Mouse (Mus musculus): ENCODE measurements at regions not wholly inside any gene's neighbourhood (a gene's known extent, or its start where the extent isn't known, plus 50 kb on each side); places are given as distances from the start of the nearest gene placed in this dataset.
A peak's percentile ranks its signal among the peaks of the same experiment; 100 is the strongest.

- Histone ChIP-seq H3K36me3 (no peaks in the 10 kb centered on the region), H3K4me1 (peaks cover 6% of the 10 kb centered on the region), H3K4me2 (no peak overlapping the region), H3K27ac (no peak overlapping the region), H3K27me3 (no peaks in the 10 kb centered on the region), H3K4me3 (replicated peaks) (no peak overlapping the region), H3K9ac (no peak overlapping the region), H3K9me3 (replicated peaks) (no peaks in the 10 kb centered on the region)
- no peak for ATAC-seq (replicated peaks; ENCODE audit: low FRiP score)
- WGBS = 85% methylated on average over 9 of the region's 9 CpGs
Measured at GRCm38 (mm10) chr13:42358588-42358987, 57.3 kb downstream of the Edn1 start.

GRCm38 (mm10) chr13:42367655-42368554 lies 66.6 kb downstream of the Edn1 start:
- Histone ChIP-seq H3K9me3 (replicated peaks) (no peaks in the 10 kb centered on the region), H3K27ac (0 out of 2 replicates have a peak overlapping the region, but pooled peaks have one; percentile 30), H3K4me1 (no peaks in the 10 kb centered on the region), H3K36me3 (no peaks in the 10 kb centered on the region), H3K4me2 (no peak overlapping the region), H3K27me3 (no peaks in the 10 kb centered on the region), H3K4me3 (replicated peaks) (no peak overlapping the region), H3K9ac (no peak overlapping the region)
- ATAC-seq (replicated peaks; ENCODE audit: low FRiP score) = no peak
- WGBS = 78% methylated on average over 7 of the region's 7 CpGs

DNA sequence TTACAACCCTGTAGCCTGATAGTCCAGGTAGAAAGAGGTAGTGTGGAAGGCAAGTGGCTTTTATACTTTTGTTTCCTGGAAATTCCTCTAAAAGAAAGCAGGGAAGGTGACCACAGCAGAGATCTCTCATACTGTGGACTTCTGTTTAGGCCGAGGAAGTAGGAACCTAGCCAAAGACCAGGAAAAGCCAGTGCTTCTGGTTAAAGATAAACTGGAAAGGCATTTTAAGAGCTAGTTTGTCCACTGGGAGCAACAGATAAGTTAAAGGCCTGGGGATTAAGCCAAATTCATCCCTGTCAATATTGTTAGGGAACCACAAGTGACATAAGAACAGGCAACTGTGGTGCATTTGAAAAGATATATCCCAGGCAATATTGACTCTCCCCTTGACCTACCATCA lies 68.5 kb downstream of the Edn1 start:
- Histone ChIP-seq H3K27me3 (no peaks in the 10 kb centered on the region), H3K4me3 (replicated peaks) (no peak overlapping the region), H3K4me2 (no peak overlapping the region), H3K9me3 (replicated peaks) (no peaks in the 10 kb centered on the region), H3K36me3 (no peaks in the 10 kb centered on the region), H3K27ac (peak overlapping the region; percentile 48), H3K4me1 (no peaks in the 10 kb centered on the region), H3K9ac (no peak overlapping the region)
- no peak for ATAC-seq (replicated peaks; ENCODE audit: low FRiP score)
- WGBS = 56% methylated on average over 1 of the region's 1 CpGs

DNA sequence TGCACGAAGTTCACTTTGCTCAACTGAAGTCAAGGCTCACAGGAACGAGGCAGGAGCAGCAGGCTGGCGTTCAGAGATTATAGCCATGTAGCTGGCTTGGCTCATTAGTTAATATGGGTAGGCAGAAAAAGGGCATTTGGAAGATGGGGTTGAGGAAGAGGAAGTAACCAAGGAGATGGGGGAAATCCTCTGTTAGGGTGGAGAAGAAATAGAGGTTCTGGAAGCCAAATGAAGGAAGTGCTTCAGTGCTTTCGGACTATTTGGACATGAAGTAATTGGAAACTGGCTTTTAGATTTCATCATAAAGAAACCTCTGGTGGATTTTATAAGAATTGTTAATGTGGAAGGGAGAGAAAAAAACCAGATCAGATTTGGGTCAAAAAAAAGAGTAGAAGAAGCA lies 70.9 kb downstream of the Edn1 start:
- Histone ChIP-seq H3K9me3 (replicated peaks) (no peaks in the 10 kb centered on the region), H3K4me3 (replicated peaks) (no peak overlapping the region), H3K9ac (no peak overlapping the region), H3K4me1 (no peaks in the 10 kb centered on the region), H3K36me3 (no peaks in the 10 kb centered on the region), H3K4me2 (no peak overlapping the region), H3K27ac (no peak overlapping the region), H3K27me3 (no peaks in the 10 kb centered on the region)
- no peak for ATAC-seq (replicated peaks; ENCODE audit: low FRiP score)
- 71% methylated on average over 4 of the region's 4 CpGs for WGBS

GRCm38 (mm10) chr13:42374181-42374596 lies 72.9 kb downstream of the Edn1 start:
- Histone ChIP-seq H3K9me3 (replicated peaks) (no peaks in the 10 kb centered on the region), H3K27me3 (no peaks in the 10 kb centered on the region), H3K4me1 (no peaks in the 10 kb centered on the region), H3K36me3 (no peaks in the 10 kb centered on the region), H3K4me2 (no peak overlapping the region), H3K9ac (no peak overlapping the region), H3K4me3 (replicated peaks) (no peak overlapping the region), H3K27ac (no peak overlapping the region)
- WGBS = 90% methylated on average over 8 of the region's 8 CpGs
- no peak for ATAC-seq (replicated peaks; ENCODE audit: low FRiP score)

- H3K9ac ChIP-seq = no peak overlapping the region
- no peaks in the 10 kb centered on the region for H3K9me3 ChIP-seq (replicated peaks)
- no peaks in the 10 kb centered on the region for H3K4me1 ChIP-seq
- ATAC-seq (replicated peaks; ENCODE audit: low FRiP score) = no peak
- H3K4me3 ChIP-seq (replicated peaks) = no peak overlapping the region
- H3K36me3 ChIP-seq = no peaks in the 10 kb centered on the region
- H3K27me3 ChIP-seq = no peaks in the 10 kb centered on the region
- no peak overlapping the region for H3K27ac ChIP-seq
- WGBS = 73% methylated on average over 6 of the region's 6 CpGs
- no peak overlapping the region for H3K4me2 ChIP-seq
Measured at GRCm38 (mm10) chr13:42379675-42380074, 78.4 kb downstream of the Edn1 start.

GRCm38 (mm10) chr13:42383099-42383498 lies 81.8 kb downstream of the Edn1 start:
- WGBS = 79% methylated on average over 4 of the region's 4 CpGs
- ATAC-seq (replicated peaks; ENCODE audit: low FRiP score) = no peak

DNA sequence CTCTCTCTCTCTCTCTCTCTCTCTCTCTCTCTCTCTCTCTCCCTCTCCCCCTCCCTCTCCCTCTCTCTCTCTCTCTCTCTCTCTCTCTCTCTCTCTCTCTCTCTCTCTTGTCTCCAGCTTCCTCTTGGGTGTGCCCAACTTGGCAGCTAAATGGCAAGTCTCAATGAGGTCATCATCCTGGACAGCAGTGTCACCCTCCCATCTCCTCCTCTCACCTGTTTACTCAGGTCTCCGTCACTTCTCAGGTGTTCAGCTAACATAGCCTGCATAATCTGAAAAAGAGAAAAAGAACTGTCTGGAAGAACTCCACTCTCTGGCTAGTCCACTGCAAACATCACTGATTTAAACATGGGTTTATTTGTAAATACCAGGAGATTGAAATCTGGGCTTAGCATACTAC lies 89.1 kb downstream of the Edn1 start:
- Histone ChIP-seq H3K4me3 (replicated peaks) (no peak overlapping the region), H3K4me2 (no peak overlapping the region), H3K4me1 (no peaks in the 10 kb centered on the region), H3K27me3 (no peaks in the 10 kb centered on the region), H3K27ac (no peak overlapping the region), H3K9ac (no peak overlapping the region), H3K36me3 (no peaks in the 10 kb centered on the region), H3K9me3 (replicated peaks) (no peaks in the 10 kb centered on the region)
- WGBS = 90% methylated on average over 1 of the region's 1 CpGs
- ATAC-seq (replicated peaks; ENCODE audit: low FRiP score) = no peak

More at GRCm38 (mm10) chr13:42383099-42383498, 81.8 kb downstream of the Edn1 start:
- no peaks in the 10 kb centered on the region for H3K27me3 ChIP-seq
- no peaks in the 10 kb centered on the region for H3K9me3 ChIP-seq (replicated peaks)
- H3K27ac ChIP-seq = no peak overlapping the region
- no peak overlapping the region for H3K9ac ChIP-seq
- no peaks in the 10 kb centered on the region for H3K36me3 ChIP-seq
- no peaks in the 10 kb centered on the region for H3K4me1 ChIP-seq
- no peak overlapping the region for H3K4me2 ChIP-seq
- H3K4me3 ChIP-seq (replicated peaks) = no peak overlapping the region

DNA sequence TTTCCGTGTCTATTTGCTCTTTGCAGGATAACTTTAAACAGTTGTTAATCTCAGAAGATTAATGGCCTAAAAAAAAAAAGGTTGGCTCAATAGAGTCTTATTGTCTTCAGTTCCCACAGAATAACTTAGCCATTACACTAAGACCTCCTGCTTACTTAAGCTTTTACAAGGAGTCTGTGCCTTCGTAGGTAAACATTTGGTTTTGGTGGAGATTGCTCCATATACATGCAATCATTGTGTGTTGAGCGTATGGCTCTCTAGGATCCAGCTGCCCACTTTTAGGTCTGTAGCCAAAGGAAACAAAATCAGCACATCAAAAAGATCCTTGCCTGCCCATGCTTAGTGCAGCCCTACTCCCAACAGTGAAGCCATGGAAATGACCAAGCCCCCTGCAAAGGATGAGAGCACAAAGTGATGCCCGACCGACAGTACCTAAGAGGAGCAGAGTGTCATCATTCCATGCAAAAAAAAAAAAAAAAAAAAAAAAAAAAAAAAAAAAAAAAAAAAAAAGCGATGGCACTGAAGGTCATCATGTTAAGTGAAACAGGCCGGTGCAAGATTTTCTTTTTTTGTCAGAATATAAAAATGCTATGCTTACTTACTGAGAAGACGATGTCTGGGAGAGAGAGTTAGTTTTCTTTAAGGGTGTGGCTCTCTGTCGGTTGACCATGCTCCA lies 90.2 kb downstream of the Edn1 start:
- 79% methylated on average over 9 of the region's 9 CpGs for WGBS
- no peaks in the 10 kb centered on the region for H3K4me1 ChIP-seq
- H3K4me2 ChIP-seq = no peak overlapping the region
- no peak overlapping the region for H3K27ac ChIP-seq
- no peak for ATAC-seq (replicated peaks; ENCODE audit: low FRiP score)
- H3K36me3 ChIP-seq = no peaks in the 10 kb centered on the region
- H3K27me3 ChIP-seq = no peaks in the 10 kb centered on the region
- H3K9ac ChIP-seq = no peak overlapping the region
- H3K4me3 ChIP-seq (replicated peaks) = no peak overlapping the region
- no peaks in the 10 kb centered on the region for H3K9me3 ChIP-seq (replicated peaks)

- Histone ChIP-seq H3K4me3 (replicated peaks) (no peak overlapping the region), H3K9ac (no peak overlapping the region), H3K27ac (no peak overlapping the region), H3K4me2 (no peak overlapping the region), H3K36me3 (no peaks in the 10 kb centered on the region), H3K9me3 (replicated peaks) (no peaks in the 10 kb centered on the region), H3K27me3 (no peaks in the 10 kb centered on the region), H3K4me1 (no peaks in the 10 kb centered on the region)
- WGBS = 95% methylated on average over 7 of the region's 7 CpGs
- ATAC-seq (replicated peaks; ENCODE audit: low FRiP score) = no peak
Measured at GRCm38 (mm10) chr13:42392701-42393100, 91.4 kb downstream of the Edn1 start.

GRCm38 (mm10) chr13:42394572-42394971 lies 93.3 kb downstream of the Edn1 start:
- Histone ChIP-seq H3K9me3 (replicated peaks) (no peaks in the 10 kb centered on the region), H3K4me1 (no peaks in the 10 kb centered on the region), H3K36me3 (no peaks in the 10 kb centered on the region), H3K4me3 (replicated peaks) (no peak overlapping the region), H3K27ac (no peak overlapping the region), H3K9ac (no peak overlapping the region), H3K27me3 (no peaks in the 10 kb centered on the region), H3K4me2 (no peak overlapping the region)
- no peak for ATAC-seq (replicated peaks; ENCODE audit: low FRiP score)
- 84% methylated on average over 2 of the region's 2 CpGs for WGBS

GRCm38 (mm10) chr13:42401513-42401912 lies 100.2 kb downstream of the Edn1 start:
- 53% methylated on average over 2 of the region's 2 CpGs for WGBS
- no peak for ATAC-seq (replicated peaks; ENCODE audit: low FRiP score)
- H3K4me2 ChIP-seq = no peak overlapping the region

More at GRCm38 (mm10) chr13:42401513-42401912, 100.2 kb downstream of the Edn1 start:
- Histone ChIP-seq H3K36me3 (no peaks in the 10 kb centered on the region), H3K9me3 (replicated peaks) (no peaks in the 10 kb centered on the region), H3K27ac (no peak overlapping the region), H3K27me3 (no peaks in the 10 kb centered on the region), H3K4me1 (no peaks in the 10 kb centered on the region), H3K4me3 (replicated peaks) (no peak overlapping the region), H3K9ac (no peak overlapping the region)

Data from kidney, embryonic 15.5 days (tissue).